Mouse (Mus musculus) heart, adult 2 months (tissue): ENCODE measurements around the gene Pias1.

Experiments used
- CTCF ChIP-seq: fragments of 200-600 bp; IDR thresholded peaks from 2 replicates; pipeline ENCODE4 v1.8.1; 2022; ENCODE audit warnings: antibody characterized with exemption, mild to moderate bottlenecking, moderate library complexity
- EP300 ChIP-seq: fragments of 200-500 bp; IDR thresholded peaks from 2 replicates; pipeline ENCODE4 v1.6.1; 2011; ENCODE audit warnings: low read depth, low read length, control low read depth; ENCODE audit not compliant: insufficient read depth
- POLR2A ChIP-seq: fragments of 200-500 bp; IDR thresholded peaks from 2 replicates; pipeline ENCODE4 v1.6.1; 2011; ENCODE audit warnings: mild to moderate bottlenecking, low read depth, low read length, control low read depth; ENCODE audit not compliant: insufficient read depth

GRCm38 (mm10) chr9:62829877-62830276 is 157.8 kb downstream of the Pias1 start:
- no peak for TF ChIP-seq POLR2A
- no peak for TF ChIP-seq EP300
- no peak for TF ChIP-seq CTCF
